Mouse (Mus musculus): ENCODE results near the gene Mrps18c.
A peak's percentile ranks its signal among the peaks of the same experiment; 100 is the strongest.

The Mrps18c gene

DNA sequence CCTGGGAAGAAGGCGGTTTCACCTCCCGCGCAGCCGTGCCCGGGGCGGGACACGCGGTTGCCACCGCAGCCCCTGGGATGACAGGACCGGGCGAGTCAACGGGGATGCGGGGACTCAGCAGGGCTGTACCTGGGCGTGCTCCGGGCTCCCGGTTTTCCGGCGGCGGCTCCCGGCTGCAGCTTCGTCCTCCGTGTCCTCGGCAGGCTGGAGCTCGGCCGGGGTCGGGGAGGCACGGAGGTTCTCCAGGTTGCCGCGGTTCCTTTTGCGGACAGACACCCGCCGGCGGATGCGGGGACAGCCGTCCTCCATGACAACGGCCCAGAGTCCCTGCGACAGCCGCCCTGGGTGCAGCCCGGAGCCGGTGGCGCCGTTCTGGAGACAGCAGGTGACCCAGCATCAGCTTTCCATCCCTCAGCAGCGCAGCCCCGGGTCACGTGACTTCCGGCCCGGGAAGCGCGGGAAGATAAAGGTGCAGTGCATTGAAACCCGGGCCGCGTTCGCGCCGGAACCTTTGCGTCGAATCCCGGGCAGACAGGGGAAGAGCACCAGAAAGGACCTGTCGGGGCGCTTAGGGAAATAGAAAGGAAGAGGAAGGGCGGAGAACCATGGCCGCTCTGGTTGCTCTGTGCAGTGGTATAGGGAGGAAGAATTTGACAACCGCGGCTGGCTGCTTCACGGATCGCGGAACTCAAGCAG lies at the start of gene Mrps18c, which contains the start of gene Helq:
Gene Mrps18c (plus strand): TSS at position 463 of the 696 bp plus-strand sequence.
Gene Helq (minus strand): TSS at position 434 of the 696 bp plus-strand sequence.
- DNase-seq (ENCODE audit: low read depth, low spot score), result peak; percentile 83

GRCm38 (mm10) chr5:100750617-100751255 lies 47.7 kb upstream of the Mrps18c start:
- peak; percentile 30 for DNase-seq (ENCODE audit: low read depth, low spot score)

GRCm38 (mm10) chr5:100751655-100752054 lies 46.8 kb upstream of the Mrps18c start:
- no peak for DNase-seq (ENCODE audit: low read depth, low spot score)

DNA sequence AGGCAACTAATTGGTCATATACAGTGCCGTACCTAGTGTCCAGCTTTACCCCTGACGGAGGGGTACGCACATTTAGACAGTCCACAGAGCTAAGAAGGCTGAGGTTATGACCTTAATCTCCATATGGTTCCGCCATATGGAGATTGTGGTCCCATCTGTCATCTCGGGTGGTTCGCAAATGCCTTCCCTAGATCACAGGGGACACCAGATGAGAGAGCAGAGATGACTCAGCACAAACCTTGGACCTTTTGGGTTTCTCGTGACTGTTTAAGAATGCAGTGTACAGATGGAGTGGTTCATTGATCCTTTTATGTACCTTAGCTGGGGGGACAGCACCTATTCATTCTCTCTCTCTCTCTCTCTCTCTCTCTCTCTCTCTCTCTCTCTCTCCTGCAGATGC lies 45.0 kb upstream of the Mrps18c start:
- DNase-seq (ENCODE audit: low read depth, low spot score), result no peak

GRCm38 (mm10) chr5:100758121-100758520 lies 40.3 kb upstream of the Mrps18c start:
- no peak for DNase-seq (ENCODE audit: low read depth, low spot score)

GRCm38 (mm10) chr5:100760049-100760663 lies 38.3 kb upstream of the Mrps18c start:
- DNase-seq (ENCODE audit: low read depth, low spot score), result no peak

GRCm38 (mm10) chr5:100761736-100762135 lies 36.7 kb upstream of the Mrps18c start:
- DNase-seq (ENCODE audit: low read depth, low spot score), result no peak

- DNase-seq (ENCODE audit: low read depth, low spot score), result no peak
These were observed 32.4 kb upstream of the Mrps18c start for GRCm38 (mm10) chr5:100766026-100766425.

GRCm38 (mm10) chr5:100771575-100771974 lies 26.9 kb upstream of the Mrps18c start:
- DNase-seq (ENCODE audit: low read depth, low spot score), result no peak

DNA sequence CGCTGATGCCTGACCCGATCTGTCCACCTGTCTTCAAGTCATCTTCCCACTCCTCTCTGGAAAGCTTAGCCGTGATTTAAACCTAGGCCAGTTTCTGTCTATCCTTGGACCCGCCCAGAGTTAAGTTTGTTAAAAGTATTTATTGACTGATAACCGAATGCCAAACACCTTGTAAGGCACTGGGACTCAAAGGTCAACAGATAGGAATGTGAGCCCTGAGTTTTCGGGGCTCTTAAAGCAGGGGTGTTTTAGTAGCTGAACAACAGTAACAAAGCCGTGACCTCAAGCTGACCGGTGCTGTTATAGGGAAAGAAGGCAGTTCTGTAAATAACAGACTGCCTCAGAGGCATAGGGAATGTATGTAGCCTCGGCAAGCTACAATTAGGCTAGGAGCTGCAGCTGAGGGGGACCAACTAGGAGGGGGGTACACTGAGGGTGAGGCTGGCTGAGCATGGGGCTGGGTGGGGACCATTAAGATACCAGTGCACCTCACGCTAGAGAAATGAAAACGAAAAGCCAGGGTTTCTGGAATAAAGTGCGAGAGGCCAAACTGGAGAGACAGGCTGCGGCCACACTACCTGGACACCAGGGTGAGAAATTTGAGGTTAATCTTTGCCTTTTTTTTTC lies 22.5 kb upstream of the Mrps18c start:
- DNase-seq (ENCODE audit: low read depth, low spot score), result no peak

DNA sequence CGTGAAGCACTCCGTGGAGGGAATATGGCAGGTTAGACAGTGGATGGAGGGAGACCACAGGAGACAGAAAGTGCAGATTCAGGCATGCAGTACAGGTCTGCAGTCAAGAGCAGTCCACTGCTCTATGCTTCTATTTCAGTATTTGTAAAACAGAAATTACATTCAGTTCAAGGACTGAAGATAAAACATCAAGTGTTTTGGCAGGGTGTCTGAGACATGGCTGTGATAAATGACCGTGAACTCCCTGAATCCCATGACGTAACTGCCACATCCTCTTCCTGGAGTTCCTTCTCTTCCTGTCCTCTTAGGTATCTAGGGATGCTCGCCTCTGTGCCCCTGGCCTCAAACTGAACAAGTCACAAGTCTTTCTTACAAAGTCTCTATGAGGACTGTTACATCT lies 21.5 kb upstream of the Mrps18c start:
- DNase-seq (ENCODE audit: low read depth, low spot score), result no peak

- no peak for DNase-seq (ENCODE audit: low read depth, low spot score)
These were observed 19.4 kb upstream of the Mrps18c start for GRCm38 (mm10) chr5:100779002-100779401.

GRCm38 (mm10) chr5:100787527-100787926 lies 10.9 kb upstream of the Mrps18c start:
- no peak for DNase-seq (ENCODE audit: low read depth, low spot score)

GRCm38 (mm10) chr5:100792261-100792660 lies 6.2 kb upstream of the Mrps18c start:
- DNase-seq (ENCODE audit: low read depth, low spot score), result no peak

GRCm38 (mm10) chr5:100794084-100794483 lies 4.3 kb upstream of the Mrps18c start:
- DNase-seq (ENCODE audit: low read depth, low spot score), result no peak

DNA sequence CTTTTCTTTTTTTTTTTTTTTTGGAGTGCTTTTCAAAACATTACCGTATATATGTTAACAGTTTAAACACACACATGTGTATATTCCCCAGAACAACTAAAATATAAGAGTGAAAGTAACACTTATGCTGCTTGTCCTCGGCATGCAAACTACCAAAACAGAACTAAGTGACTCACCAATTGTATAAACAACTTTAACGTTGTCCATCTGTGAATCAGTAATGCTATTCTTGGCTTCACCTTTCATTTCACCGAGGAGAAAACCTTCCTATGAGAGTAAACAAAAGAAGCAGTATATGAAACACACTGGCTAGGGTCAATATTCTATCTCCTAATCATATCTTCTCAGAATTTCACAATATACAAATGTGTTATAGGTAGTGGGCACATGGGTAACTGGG lies 19.9 kb downstream of the Mrps18c start:
- no peak for DNase-seq (ENCODE audit: low read depth, low spot score)

DNA sequence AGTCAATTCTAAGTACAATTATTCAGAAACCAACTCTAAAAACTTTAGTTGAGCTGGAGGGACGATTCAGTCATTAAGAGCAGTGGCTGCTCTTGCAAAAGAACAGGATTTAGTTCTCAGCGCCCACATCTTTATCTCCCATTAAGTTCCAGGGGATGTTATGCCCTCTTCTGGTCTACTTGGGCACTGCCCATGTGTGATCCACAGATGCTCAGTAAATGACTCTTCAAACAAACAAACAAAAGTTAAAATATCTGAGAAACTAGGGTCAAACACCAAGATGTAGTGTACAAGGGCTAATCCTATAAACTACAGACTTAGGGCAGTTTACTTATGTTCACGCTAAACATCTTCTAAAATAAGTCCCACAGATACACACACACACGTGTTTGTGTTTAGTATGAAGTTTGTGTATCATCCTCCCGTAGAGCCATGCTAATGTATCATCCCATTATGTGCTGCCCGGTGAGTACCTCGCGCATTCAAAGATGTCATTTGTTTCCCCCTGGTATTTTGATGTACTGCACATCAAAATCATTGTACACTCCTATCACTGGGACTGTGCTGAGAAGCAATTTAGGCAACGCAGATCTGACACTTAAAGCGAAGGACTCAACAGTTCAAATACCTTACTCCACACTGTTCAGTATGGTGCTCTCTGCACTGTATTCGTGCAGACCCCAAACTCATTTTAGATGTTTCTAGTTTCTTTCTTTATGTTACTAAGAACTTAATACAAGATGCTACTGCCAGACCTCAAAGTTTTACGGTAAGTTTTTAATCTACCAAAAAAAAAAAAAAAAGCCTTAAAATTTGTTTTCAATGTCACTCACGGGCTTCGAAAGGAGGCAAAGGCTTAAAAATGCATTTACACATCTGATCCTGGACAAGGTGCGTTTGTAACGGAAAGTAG lies 21.4 kb downstream of the Mrps18c start:
- DNase-seq (ENCODE audit: low read depth, low spot score), result no peak

DNA sequence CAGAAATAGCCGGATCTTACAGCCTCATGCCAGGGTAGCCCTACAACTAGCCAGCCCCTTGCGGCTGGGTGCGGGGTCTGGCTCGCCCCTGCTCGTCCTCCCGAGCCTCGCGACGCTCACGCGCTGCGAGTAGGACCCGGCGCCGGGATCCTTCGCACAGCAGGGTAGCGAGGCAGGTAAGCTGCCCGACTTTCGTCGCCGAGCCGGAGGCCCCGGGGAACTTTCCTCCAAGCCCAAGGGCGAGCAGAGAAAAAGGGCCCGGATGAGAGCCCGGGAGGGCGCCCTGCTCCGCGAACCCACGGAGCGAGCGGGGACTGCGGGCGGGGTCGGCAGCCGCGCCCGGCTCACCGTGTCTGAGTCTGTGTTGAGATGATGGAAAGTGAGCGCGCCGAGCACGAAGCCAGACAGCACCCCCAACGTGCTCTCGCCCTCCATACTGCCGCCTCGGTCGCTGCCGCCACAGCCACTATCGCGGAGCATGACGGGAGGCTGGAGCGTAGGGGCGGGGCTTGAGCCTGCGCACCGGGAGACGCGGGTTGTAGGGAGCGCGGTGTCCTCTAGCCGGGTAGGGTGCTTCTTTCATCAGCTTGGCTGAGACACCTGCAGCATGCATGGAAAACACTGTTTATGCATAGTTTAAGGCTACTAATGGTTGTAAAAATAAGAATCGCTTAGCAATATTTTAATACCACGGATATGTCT lies 22.2 kb downstream of the Mrps18c start, which contains the start of gene Abraxas1:
Gene Abraxas1 (minus strand): TSS at position 483 of the 702 bp plus-strand sequence.
- DNase-seq (ENCODE audit: low read depth, low spot score), result peak; percentile 67

- DNase-seq (ENCODE audit: low read depth, low spot score), result no peak
These were observed 22.9 kb downstream of the Mrps18c start for GRCm38 (mm10) chr5:100821375-100821774.

GRCm38 (mm10) chr5:100822826-100823225 lies 24.4 kb downstream of the Mrps18c start:
- no peak for DNase-seq (ENCODE audit: low read depth, low spot score)

All from skeletal muscle tissue, adult 2 months (tissue).